Mouse (Mus musculus): ENCODE measurements at regions not wholly inside any gene's neighbourhood (a gene's known extent, or its start where the extent isn't known, plus 50 kb on each side); places are given as distances from the start of the nearest gene placed in this dataset.

DNA sequence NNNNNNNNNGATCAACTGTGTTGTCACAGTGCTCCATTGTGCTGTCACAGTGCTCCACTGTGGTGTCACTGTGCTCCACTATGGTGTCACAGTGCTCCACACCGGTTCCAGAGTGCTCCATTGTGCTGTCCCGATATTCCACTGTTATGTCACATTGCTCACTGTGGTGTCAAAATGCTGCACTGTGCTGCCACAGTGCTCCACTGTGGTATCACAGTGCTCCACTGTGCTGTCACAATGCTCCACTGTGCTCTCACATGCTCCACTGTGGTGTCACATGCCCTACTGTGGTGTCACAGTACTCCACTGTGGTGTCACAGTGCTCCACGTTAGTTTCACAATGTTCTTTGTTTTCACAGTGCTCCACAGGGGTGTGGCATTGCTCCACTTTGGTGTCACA is 359.3 kb upstream of the Olfr161 start:
- Histone ChIP-seq H3K4me2 (no peak overlapping the region), H3K36me3 (ENCODE audit: control insufficient read depth, insufficient read depth, low read length) (no peaks in the 10 kb centered on the region), H3K27me3 (ENCODE audit: control insufficient read depth, insufficient read depth, low read length) (no peaks in the 10 kb centered on the region), H3K9ac (ENCODE audit: low read length) (no peak overlapping the region), H3K9me3 (ENCODE audit: control insufficient read depth, low read length) (peaks cover 52% of the 10 kb centered on the region), H3K4me1 (ENCODE audit: control insufficient read depth, insufficient read depth, low read length) (no peaks in the 10 kb centered on the region), H3K27ac (ENCODE audit: low read depth, low read length) (no peak overlapping the region), H3K4me3 (ENCODE audit: low read depth, low read length) (no peak overlapping the region)
- 78% methylated on average over 3 of the region's 3 CpGs for WGBS
- no peak for DNase-seq (ENCODE audit: low spot score, missing footprints)
- ATAC-seq (ENCODE audit: low FRiP score), result peak; percentile 65

DNA sequence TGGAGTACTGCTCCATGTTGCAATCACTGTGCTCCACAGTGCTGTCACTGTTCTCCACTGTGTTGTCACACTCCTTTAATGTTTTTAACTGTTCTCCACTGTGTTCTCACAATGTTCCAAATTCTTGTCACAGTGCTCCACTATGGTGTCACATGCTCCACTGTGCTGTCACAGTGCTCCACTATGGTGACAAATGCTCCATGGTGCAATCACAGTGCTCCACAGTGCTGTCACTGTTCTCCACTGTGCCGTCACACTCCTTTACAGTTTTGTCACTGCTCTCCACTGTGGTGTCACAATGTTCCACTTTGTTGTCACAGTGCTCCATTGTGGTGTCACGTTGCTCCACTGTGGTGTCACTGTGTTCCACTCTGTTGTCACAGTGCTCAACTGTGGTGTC is 358.2 kb upstream of the Olfr161 start:
- Histone ChIP-seq H3K4me3 (ENCODE audit: low read depth, low read length) (no peak overlapping the region), H3K9ac (ENCODE audit: low read length) (no peak overlapping the region), H3K9me3 (ENCODE audit: control insufficient read depth, low read length) (peaks cover 57% of the 10 kb centered on the region), H3K36me3 (ENCODE audit: control insufficient read depth, insufficient read depth, low read length) (no peaks in the 10 kb centered on the region), H3K27ac (ENCODE audit: low read depth, low read length) (no peak overlapping the region), H3K27me3 (ENCODE audit: control insufficient read depth, insufficient read depth, low read length) (no peaks in the 10 kb centered on the region), H3K4me2 (no peak overlapping the region), H3K4me1 (ENCODE audit: control insufficient read depth, insufficient read depth, low read length) (no peaks in the 10 kb centered on the region)
- peak; percentile 31; the same call in 1 of the 2 replicates for ATAC-seq (ENCODE audit: low FRiP score)
- 67% methylated on average over 2 of the region's 2 CpGs for WGBS
- no peak for DNase-seq (ENCODE audit: low spot score, missing footprints)

GRCm38 (mm10) chr16:3234063-3234462 is 356.8 kb upstream of the Olfr161 start:
- no peak for DNase-seq (ENCODE audit: low spot score, missing footprints)
- WGBS, result 46% methylated on average over 2 of the region's 2 CpGs
- ATAC-seq (ENCODE audit: low FRiP score), result peak; percentile 35

DNA sequence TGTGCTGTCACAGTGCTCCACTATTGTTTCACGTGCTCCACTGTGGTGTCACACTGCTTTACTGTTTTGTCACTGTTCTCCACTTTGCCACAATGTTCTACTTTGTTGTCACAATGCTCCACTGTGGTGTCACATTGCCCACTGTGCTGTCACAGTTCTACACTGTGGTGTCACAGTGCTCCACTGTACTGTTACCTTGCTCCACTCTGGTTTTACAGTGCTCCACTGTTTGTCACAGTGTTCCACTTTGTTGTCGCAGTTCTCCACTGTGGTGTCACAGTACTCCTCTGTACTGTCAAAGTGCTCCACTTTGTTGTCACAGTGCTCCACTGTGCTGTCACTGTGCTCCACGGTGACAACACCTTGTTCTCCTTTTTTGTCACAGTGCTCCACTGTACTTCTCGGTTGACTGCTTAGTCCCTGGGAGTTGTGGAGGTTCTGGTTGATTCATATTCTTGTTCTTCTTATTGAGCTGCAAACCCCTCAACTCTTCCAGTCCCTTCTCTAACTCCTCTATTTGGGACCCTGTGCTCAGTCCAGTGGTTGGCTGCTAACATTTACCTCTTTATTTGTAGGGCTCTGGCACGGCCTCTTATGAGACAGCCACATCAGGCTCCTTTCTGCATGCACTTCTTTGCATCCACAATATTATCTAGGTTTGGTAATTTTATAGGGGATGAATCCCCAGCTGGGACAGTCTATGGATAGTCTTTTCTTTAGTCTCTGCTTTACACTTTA is 349.7 kb upstream of the Olfr161 start:
- WGBS, result 70% methylated on average over 5 of the region's 5 CpGs
- Histone ChIP-seq H3K36me3 (ENCODE audit: control insufficient read depth, insufficient read depth, low read length) (no peaks in the 10 kb centered on the region; the same call in 1 of the 2 replicates), H3K4me1 (ENCODE audit: control insufficient read depth, insufficient read depth, low read length) (no peaks in the 10 kb centered on the region), H3K27ac (ENCODE audit: low read depth, low read length) (no peak overlapping the region), H3K4me2 (no peak overlapping the region), H3K4me3 (ENCODE audit: low read depth, low read length) (no peak overlapping the region), H3K27me3 (ENCODE audit: control insufficient read depth, insufficient read depth, low read length) (no peaks in the 10 kb centered on the region), H3K9me3 (ENCODE audit: control insufficient read depth, low read length) (peaks cover 54% of the 10 kb centered on the region), H3K9ac (ENCODE audit: low read length) (no peak overlapping the region)
- no peak for DNase-seq (ENCODE audit: low spot score, missing footprints)
- ATAC-seq (ENCODE audit: low FRiP score), result peak; percentile 30

More at GRCm38 (mm10) chr16:3234063-3234462, 356.8 kb upstream of the Olfr161 start:
- Histone ChIP-seq H3K9ac (ENCODE audit: low read length) (no peak overlapping the region), H3K9me3 (ENCODE audit: control insufficient read depth, low read length) (peaks cover 67% of the 10 kb centered on the region), H3K27me3 (ENCODE audit: control insufficient read depth, insufficient read depth, low read length) (no peaks in the 10 kb centered on the region), H3K27ac (ENCODE audit: low read depth, low read length) (no peak overlapping the region), H3K4me2 (no peak overlapping the region), H3K36me3 (ENCODE audit: control insufficient read depth, insufficient read depth, low read length) (no peaks in the 10 kb centered on the region), H3K4me3 (ENCODE audit: low read depth, low read length) (no peak overlapping the region), H3K4me1 (ENCODE audit: control insufficient read depth, insufficient read depth, low read length) (no peaks in the 10 kb centered on the region)

DNA sequence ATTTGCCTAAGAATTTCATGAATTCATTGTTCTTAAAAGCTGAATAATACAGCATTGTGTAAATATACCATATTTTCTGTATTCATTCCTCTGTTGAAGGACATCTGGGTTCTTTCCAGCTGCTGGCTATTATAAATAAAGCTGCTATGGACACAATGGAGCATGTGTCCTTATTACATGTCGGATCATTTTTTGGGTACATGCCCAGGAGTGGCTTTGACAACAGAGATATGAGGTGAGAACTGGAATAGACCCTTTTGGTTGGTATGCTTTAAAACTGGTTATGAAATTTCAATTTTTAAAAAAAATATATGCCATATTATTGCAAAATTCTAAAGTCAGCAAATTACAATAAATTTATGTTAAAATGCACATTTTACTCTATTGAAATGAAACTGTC is 348.9 kb upstream of the Olfr161 start:
- H3K9ac ChIP-seq (ENCODE audit: low read length), result no peak overlapping the region
- H3K9me3 ChIP-seq (ENCODE audit: control insufficient read depth, low read length), result peaks cover 50% of the 10 kb centered on the region
- no peak overlapping the region for H3K4me2 ChIP-seq
- no peak overlapping the region for H3K4me3 ChIP-seq (ENCODE audit: low read depth, low read length)
- no peak for ATAC-seq (ENCODE audit: low FRiP score)
- no peak overlapping the region for H3K27ac ChIP-seq (ENCODE audit: low read depth, low read length)
- DNase-seq (ENCODE audit: low spot score, missing footprints), result no peak
- H3K36me3 ChIP-seq (ENCODE audit: control insufficient read depth, insufficient read depth, low read length), result no peaks in the 10 kb centered on the region; the same call in 1 of the 2 replicates
- no peaks in the 10 kb centered on the region for H3K27me3 ChIP-seq (ENCODE audit: control insufficient read depth, insufficient read depth, low read length)
- WGBS, result 67% methylated on average over 1 of the region's 1 CpGs
- no peaks in the 10 kb centered on the region for H3K4me1 ChIP-seq (ENCODE audit: control insufficient read depth, insufficient read depth, low read length)

- Histone ChIP-seq H3K36me3 (ENCODE audit: control insufficient read depth, insufficient read depth, low read length) (no peaks in the 10 kb centered on the region), H3K4me2 (no peak overlapping the region), H3K4me1 (ENCODE audit: control insufficient read depth, insufficient read depth, low read length) (no peaks in the 10 kb centered on the region), H3K27me3 (ENCODE audit: control insufficient read depth, insufficient read depth, low read length) (no peaks in the 10 kb centered on the region), H3K9ac (ENCODE audit: low read length) (no peak overlapping the region), H3K4me3 (ENCODE audit: low read depth, low read length) (no peak overlapping the region), H3K9me3 (ENCODE audit: control insufficient read depth, low read length) (peaks cover 20% of the 10 kb centered on the region), H3K27ac (ENCODE audit: low read depth, low read length) (no peak overlapping the region)
- ATAC-seq (ENCODE audit: low FRiP score) (peak; percentile 28; the same call in 1 of the 2 replicates), DNase-seq (ENCODE audit: low spot score, missing footprints) (no peak)
Observed at GRCm38 (mm10) chr16:3246422-3246821, 344.4 kb upstream of the Olfr161 start.

DNA sequence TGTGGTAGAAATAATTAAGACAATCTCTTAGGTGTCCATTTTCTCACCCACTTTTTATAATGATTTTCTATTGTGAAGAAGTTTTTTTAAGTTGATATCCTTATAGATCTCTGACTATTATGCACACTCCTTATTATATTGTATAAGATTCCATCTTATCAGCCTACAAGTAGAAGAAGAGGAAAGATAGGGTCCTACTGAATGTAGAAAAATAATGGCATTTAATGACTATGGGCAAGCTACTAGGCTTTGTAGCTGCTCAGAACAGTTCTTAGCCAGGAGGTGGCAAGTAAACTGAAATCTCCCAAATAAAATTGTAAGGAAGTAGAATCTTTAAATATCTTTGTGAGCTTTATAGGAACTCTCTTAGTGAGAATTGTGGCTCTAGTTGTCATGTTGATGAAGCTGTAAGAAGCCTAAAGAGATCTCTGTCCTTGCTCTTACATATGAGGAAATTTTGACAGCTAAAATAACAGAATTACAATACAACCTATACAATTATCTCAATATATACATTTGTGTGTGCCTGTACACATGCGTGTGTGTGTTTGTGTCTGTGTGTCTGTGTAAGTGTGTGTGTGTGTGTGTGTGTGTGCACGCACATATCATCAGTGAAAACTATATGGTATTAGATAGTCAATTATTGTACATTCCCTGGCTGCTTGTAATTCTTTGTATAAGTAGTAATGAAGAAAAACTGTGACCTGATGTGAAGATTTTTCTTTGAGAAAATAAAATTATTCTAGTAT is 343.7 kb upstream of the Olfr161 start:
- Histone ChIP-seq H3K9me3 (ENCODE audit: control insufficient read depth, low read length) (peaks cover 17% of the 10 kb centered on the region), H3K4me2 (no peak overlapping the region), H3K9ac (ENCODE audit: low read length) (no peak overlapping the region), H3K4me1 (ENCODE audit: control insufficient read depth, insufficient read depth, low read length) (no peaks in the 10 kb centered on the region), H3K27me3 (ENCODE audit: control insufficient read depth, insufficient read depth, low read length) (no peaks in the 10 kb centered on the region), H3K27ac (ENCODE audit: low read depth, low read length) (no peak overlapping the region), H3K36me3 (ENCODE audit: control insufficient read depth, insufficient read depth, low read length) (no peaks in the 10 kb centered on the region), H3K4me3 (ENCODE audit: low read depth, low read length) (no peak overlapping the region)
- ATAC-seq (ENCODE audit: low FRiP score), result no peak
- WGBS, result 44% methylated on average over 2 of the region's 2 CpGs
- DNase-seq (ENCODE audit: low spot score, missing footprints), result no peak

DNA sequence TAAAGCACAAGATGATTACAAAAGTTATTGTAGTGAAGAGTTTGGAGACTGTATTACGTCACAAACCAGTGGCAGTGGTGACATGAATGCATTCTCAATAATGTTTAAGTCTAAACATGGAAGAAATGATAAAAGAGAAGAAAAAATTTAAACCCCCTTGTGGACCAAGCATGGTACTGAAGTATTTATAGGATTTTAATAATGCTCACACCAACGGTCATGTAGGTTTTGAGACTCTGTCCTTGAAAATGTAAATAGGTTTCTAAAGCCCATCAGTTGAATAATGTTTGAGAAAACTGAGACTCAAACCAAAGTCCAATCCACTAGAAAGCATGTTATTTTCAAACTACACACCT is 343.1 kb upstream of the Olfr161 start:
- Histone ChIP-seq H3K9me3 (ENCODE audit: control insufficient read depth, low read length) (peaks cover 16% of the 10 kb centered on the region), H3K27me3 (ENCODE audit: control insufficient read depth, insufficient read depth, low read length) (no peaks in the 10 kb centered on the region), H3K4me3 (ENCODE audit: low read depth, low read length) (no peak overlapping the region), H3K27ac (ENCODE audit: low read depth, low read length) (no peak overlapping the region), H3K4me1 (ENCODE audit: control insufficient read depth, insufficient read depth, low read length) (no peaks in the 10 kb centered on the region), H3K36me3 (ENCODE audit: control insufficient read depth, insufficient read depth, low read length) (no peaks in the 10 kb centered on the region), H3K9ac (ENCODE audit: low read length) (no peak overlapping the region), H3K4me2 (no peak overlapping the region)
- peak; percentile 31; the same call in 1 of the 2 replicates for ATAC-seq (ENCODE audit: low FRiP score)
- WGBS, result 52% methylated on average over 2 of the region's 2 CpGs
- DNase-seq (ENCODE audit: low spot score, missing footprints), result no peak

DNA sequence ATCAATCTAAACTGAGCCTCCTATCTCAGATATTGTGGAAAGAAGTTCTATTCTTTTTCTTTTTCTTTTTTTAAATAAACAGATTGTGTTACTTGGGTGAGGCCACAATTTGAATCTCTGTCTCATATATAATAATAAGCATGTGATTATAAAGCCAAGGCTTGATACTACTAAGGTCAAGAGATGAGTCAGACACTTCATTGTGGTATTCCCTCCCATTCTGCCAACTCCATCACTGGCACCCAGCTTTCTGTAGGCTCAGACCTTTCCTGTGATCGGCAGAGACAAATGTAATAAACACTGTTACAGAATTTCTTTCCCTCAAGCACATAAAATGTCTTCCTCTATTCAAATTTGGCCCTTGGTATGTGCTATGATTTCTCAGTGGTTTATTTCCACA is 337.0 kb upstream of the Olfr161 start:
- H3K27ac ChIP-seq (ENCODE audit: low read depth, low read length), result no peak overlapping the region
- ATAC-seq (ENCODE audit: low FRiP score) (no peak), DNase-seq (ENCODE audit: low spot score, missing footprints) (no peak)
- no peaks in the 10 kb centered on the region for H3K27me3 ChIP-seq (ENCODE audit: control insufficient read depth, insufficient read depth, low read length)
- no peak overlapping the region for H3K4me2 ChIP-seq
- H3K4me1 ChIP-seq (ENCODE audit: control insufficient read depth, insufficient read depth, low read length), result no peaks in the 10 kb centered on the region
- WGBS, result 40% methylated on average over 1 of the region's 1 CpGs
- H3K36me3 ChIP-seq (ENCODE audit: control insufficient read depth, insufficient read depth, low read length), result no peaks in the 10 kb centered on the region
- H3K9ac ChIP-seq (ENCODE audit: low read length), result no peak overlapping the region
- H3K9me3 ChIP-seq (ENCODE audit: control insufficient read depth, low read length), result peaks cover 24% of the 10 kb centered on the region
- H3K4me3 ChIP-seq (ENCODE audit: low read depth, low read length), result no peak overlapping the region

Data from midbrain, embryonic 11.5 days (tissue).